Mouse (Mus musculus) megakaryocyte, embryonic 14.5 days (primary cell): ENCODE results near the gene Herc2.

Source experiments
- FLI1 ChIP-seq: IDR thresholded peaks from 2 replicates; pipeline ENCODE4 v1.6.1; 2012; ENCODE audit warnings: low read length, inconsistent platforms, mixed read lengths
- GATA1 ChIP-seq: IDR thresholded peaks from 3 replicates; pipeline ENCODE4 v1.6.1; 2012; ENCODE audit warnings: mixed read lengths, low read length, inconsistent platforms, borderline replicate concordance

DNA sequence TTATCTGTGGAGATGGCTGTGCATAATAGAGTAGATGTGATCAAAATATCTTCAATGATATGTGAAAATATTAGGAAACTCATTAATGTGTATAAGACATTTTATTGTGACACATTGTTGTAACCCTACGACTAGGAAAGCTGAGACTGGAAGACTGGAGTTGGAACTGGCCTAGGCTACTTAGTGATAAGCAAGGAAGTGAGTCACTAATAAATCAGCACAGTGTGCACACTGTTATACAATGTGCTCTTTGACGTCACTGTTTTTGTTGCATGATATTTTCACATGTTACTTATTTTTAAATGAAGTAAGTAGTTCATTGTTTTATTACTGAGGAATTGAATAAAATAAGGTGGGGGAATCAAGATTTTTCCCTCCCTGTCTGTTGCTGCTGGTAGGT is 16.1 kb downstream of the Herc2 start:
- TF ChIP-seq GATA1: no peak
- TF ChIP-seq FLI1: no peak
